Mouse (Mus musculus): ENCODE measurements around the gene Arv1. TPM values are rescaled to one million over a fixed set of nuclear protein-coding genes. Genes with fewer than 3 reads are reported as not detected.

The Arv1 gene
- polyA plus RNA-seq, 1 experiment: not detected

- no peaks in the 10 kb centered on the region for H3K4me1 ChIP-seq (ENCODE audit: control insufficient read depth, insufficient read depth, low read length)
- no peak overlapping the region for H3K27ac ChIP-seq (ENCODE audit: insufficient read depth, low read depth, low read length)
- 90% methylated on average over 6 of the region's 6 CpGs for WGBS
- TF ChIP-seq CTCF (IDR thresholded peaks at IDR 0.05; ENCODE audit: insufficient read depth, low read depth, low read length) (no peak), POLR2A (IDR thresholded peaks at IDR 0.05; ENCODE audit: insufficient read depth, low read depth, low read length) (no peak)
- H3K4me3 ChIP-seq (ENCODE audit: insufficient read depth, low read depth, low read length): no peak overlapping the region
Measured at GRCm38 (mm10) chr8:124713207-124713606, 8.7 kb upstream of the Arv1 start.

- H3K4me1 ChIP-seq (ENCODE audit: control insufficient read depth, insufficient read depth, low read length): peaks cover 6% of the 10 kb centered on the region; the same call in 1 of the 2 replicates
- no peak overlapping the region for H3K4me3 ChIP-seq (ENCODE audit: insufficient read depth, low read depth, low read length)
- TF ChIP-seq POLR2A (IDR thresholded peaks at IDR 0.05; ENCODE audit: insufficient read depth, low read depth, low read length): no peak
- TF ChIP-seq CTCF (IDR thresholded peaks at IDR 0.05; ENCODE audit: insufficient read depth, low read depth, low read length): no peak
- WGBS: 92% methylated on average over 8 of the region's 8 CpGs
- no peak overlapping the region for H3K27ac ChIP-seq (ENCODE audit: insufficient read depth, low read depth, low read length)
Measured at GRCm38 (mm10) chr8:124715736-124716135, 6.2 kb upstream of the Arv1 start.

GRCm38 (mm10) chr8:124720133-124720532 is 1.8 kb upstream of the Arv1 start:
- Histone ChIP-seq H3K4me3 (ENCODE audit: insufficient read depth, low read depth, low read length) (no peak overlapping the region), H3K4me1 (ENCODE audit: control insufficient read depth, insufficient read depth, low read length) (peaks cover 12% of the 10 kb centered on the region; the same call in 1 of the 2 replicates), H3K27ac (ENCODE audit: insufficient read depth, low read depth, low read length) (no peak overlapping the region)
- WGBS: 81% methylated on average over 7 of the region's 7 CpGs
- TF ChIP-seq POLR2A (IDR thresholded peaks at IDR 0.05; ENCODE audit: insufficient read depth, low read depth, low read length): no peak
- TF ChIP-seq CTCF (IDR thresholded peaks at IDR 0.05; ENCODE audit: insufficient read depth, low read depth, low read length): no peak

- H3K4me1 ChIP-seq (ENCODE audit: control insufficient read depth, insufficient read depth, low read length): peaks cover 12% of the 10 kb centered on the region; the same call in 1 of the 2 replicates
- TF ChIP-seq CTCF (IDR thresholded peaks at IDR 0.05; ENCODE audit: insufficient read depth, low read depth, low read length): no peak
- no peak for TF ChIP-seq POLR2A (IDR thresholded peaks at IDR 0.05; ENCODE audit: insufficient read depth, low read depth, low read length)
- WGBS: 2% methylated on average over 31 of the region's 31 CpGs
- H3K4me3 ChIP-seq (ENCODE audit: insufficient read depth, low read depth, low read length): peak overlapping the region; percentile 86
- no peak overlapping the region for H3K27ac ChIP-seq (ENCODE audit: insufficient read depth, low read depth, low read length)
Measured at GRCm38 (mm10) chr8:124720938-124721861, 739 bp upstream of the Arv1 start.

GRCm38 (mm10) chr8:124724301-124724700 is 2.4 kb downstream of the Arv1 start:
- Histone ChIP-seq H3K4me3 (ENCODE audit: insufficient read depth, low read depth, low read length) (no peak overlapping the region), H3K27ac (ENCODE audit: insufficient read depth, low read depth, low read length) (no peak overlapping the region), H3K4me1 (ENCODE audit: control insufficient read depth, insufficient read depth, low read length) (peaks cover 12% of the 10 kb centered on the region; the same call in 1 of the 2 replicates)
- WGBS: 93% methylated on average over 7 of the region's 7 CpGs
- no peak for TF ChIP-seq POLR2A (IDR thresholded peaks at IDR 0.05; ENCODE audit: insufficient read depth, low read depth, low read length)
- TF ChIP-seq CTCF (IDR thresholded peaks at IDR 0.05; ENCODE audit: insufficient read depth, low read depth, low read length): no peak

- no peaks in the 10 kb centered on the region for H3K4me1 ChIP-seq (ENCODE audit: control insufficient read depth, insufficient read depth, low read length)
- H3K4me3 ChIP-seq (ENCODE audit: insufficient read depth, low read depth, low read length): no peak overlapping the region
- H3K27ac ChIP-seq (ENCODE audit: insufficient read depth, low read depth, low read length): no peak overlapping the region
- TF ChIP-seq CTCF (IDR thresholded peaks at IDR 0.05; ENCODE audit: insufficient read depth, low read depth, low read length) (no peak), POLR2A (IDR thresholded peaks at IDR 0.05; ENCODE audit: insufficient read depth, low read depth, low read length) (no peak)
- WGBS: 83% methylated on average over 8 of the region's 8 CpGs
Measured at GRCm38 (mm10) chr8:124732828-124733227, 10.9 kb downstream of the Arv1 start.

GRCm38 (mm10) chr8:124735371-124735911 is 13.5 kb downstream of the Arv1 start:
- no peaks in the 10 kb centered on the region for H3K4me1 ChIP-seq (ENCODE audit: control insufficient read depth, insufficient read depth, low read length)
- 75% methylated on average over 3 of the region's 3 CpGs for WGBS
- H3K4me3 ChIP-seq (ENCODE audit: insufficient read depth, low read depth, low read length): no peak overlapping the region
- no peak overlapping the region for H3K27ac ChIP-seq (ENCODE audit: insufficient read depth, low read depth, low read length)
- TF ChIP-seq CTCF (IDR thresholded peaks at IDR 0.05; ENCODE audit: insufficient read depth, low read depth, low read length) (no peak), POLR2A (IDR thresholded peaks at IDR 0.05; ENCODE audit: insufficient read depth, low read depth, low read length) (no peak)

GRCm38 (mm10) chr8:124739268-124739667 is 17.3 kb downstream of the Arv1 start:
- H3K4me3 ChIP-seq (ENCODE audit: insufficient read depth, low read depth, low read length): no peak overlapping the region
- H3K27ac ChIP-seq (ENCODE audit: insufficient read depth, low read depth, low read length): no peak overlapping the region
- TF ChIP-seq POLR2A (IDR thresholded peaks at IDR 0.05; ENCODE audit: insufficient read depth, low read depth, low read length) (no peak), CTCF (IDR thresholded peaks at IDR 0.05; ENCODE audit: insufficient read depth, low read depth, low read length) (no peak)
- no peaks in the 10 kb centered on the region for H3K4me1 ChIP-seq (ENCODE audit: control insufficient read depth, insufficient read depth, low read length)
- 77% methylated on average over 1 of the region's 1 CpGs for WGBS

GRCm38 (mm10) chr8:124746661-124747060 is 24.7 kb downstream of the Arv1 start:
- no peak overlapping the region for H3K4me3 ChIP-seq (ENCODE audit: insufficient read depth, low read depth, low read length)
- 77% methylated on average over 13 of the region's 13 CpGs for WGBS
- H3K27ac ChIP-seq (ENCODE audit: insufficient read depth, low read depth, low read length): no peak overlapping the region
- no peak for TF ChIP-seq POLR2A (IDR thresholded peaks at IDR 0.05; ENCODE audit: insufficient read depth, low read depth, low read length)
- peaks cover 7% of the 10 kb centered on the region for H3K4me1 ChIP-seq (ENCODE audit: control insufficient read depth, insufficient read depth, low read length)
